29 mouse cellular contexts compared by ENCODE assay signal in genomic region chr10:95843878-95844277, GRCm38 (mm10). TPM values are rescaled to one million over a fixed set of nuclear protein-coding genes. Genes with fewer than 3 reads are reported as not detected.
"Had no signal": no experiment of that assay in that cellular context is flagged by ENCODE, and none has a peak within 500 bp of the region (broad histone marks: within the 10 kb centered on the region; RNA-seq: fewer than 3 reads in every experiment).

No protein-coding gene starts in this region.

- H3K4me3 ChIP-seq: kidney, embryonic 15.5 days; limb, embryonic 12.5 days; limb, embryonic 15.5 days; liver, embryonic 12.5 days; liver, embryonic 15.5 days; megakaryocyte, embryonic 14.5 days; midbrain, embryonic 10.5 days; midbrain, embryonic 15.5 days had no signal

- ATAC-seq: intestine, postnatal 0 days; liver, embryonic 12.5 days; midbrain, embryonic 15.5 days had no signal

- DNase-seq: kidney, adult 8-10 months; kidney, postnatal 14 days; kidney, postnatal 4 days; left cerebral cortex, postnatal 4 days; lung, adult 2 months; lung, postnatal 14 days; lung, postnatal 4 days; right cerebral cortex, adult 18-20 months; right cerebral cortex, postnatal 25 days; spleen, adult 18-20 months; thymus, adult 18-20 months; thymus, postnatal 14 days; thymus, postnatal 4 days had no signal

- H3K4me1 ChIP-seq: limb, embryonic 12.5 days; liver, embryonic 12.5 days; megakaryocyte, embryonic 14.5 days; midbrain, embryonic 15.5 days had no signal

- H3K9ac ChIP-seq: kidney, embryonic 15.5 days; limb, embryonic 12.5 days; limb, embryonic 15.5 days; liver, embryonic 12.5 days; liver, embryonic 15.5 days; midbrain, embryonic 15.5 days had no signal

- H3K27me3 ChIP-seq: kidney, embryonic 15.5 days; limb, embryonic 12.5 days; limb, embryonic 15.5 days; liver, embryonic 12.5 days; liver, embryonic 15.5 days; megakaryocyte, embryonic 14.5 days; midbrain, embryonic 15.5 days had no signal

- H3K9me3 ChIP-seq: kidney, embryonic 15.5 days; limb, embryonic 12.5 days; limb, embryonic 15.5 days; liver, embryonic 12.5 days; liver, embryonic 15.5 days; megakaryocyte, embryonic 14.5 days; midbrain, embryonic 10.5 days; midbrain, embryonic 15.5 days had no signal

- H3K4me2 ChIP-seq: kidney, embryonic 15.5 days; limb, embryonic 12.5 days; limb, embryonic 15.5 days; liver, embryonic 12.5 days; liver, embryonic 15.5 days; midbrain, embryonic 15.5 days had no signal

- H3K36me3 ChIP-seq: kidney, embryonic 15.5 days; limb, embryonic 12.5 days; limb, embryonic 15.5 days; liver, embryonic 12.5 days; liver, embryonic 15.5 days; midbrain, embryonic 10.5 days; midbrain, embryonic 15.5 days had no signal

- H3K27ac ChIP-seq: kidney, embryonic 15.5 days; limb, embryonic 12.5 days; limb, embryonic 15.5 days; liver, embryonic 12.5 days; liver, embryonic 15.5 days; midbrain, embryonic 10.5 days; midbrain, embryonic 15.5 days had no signal

RNA-seq across cellular contexts. Expression of gene Gm33543, which starts 1.1 kb away (rescaled TPM):
- total RNA-seq: layer of hippocampus, postnatal 14 days; left cerebral cortex, postnatal 14 days; left cerebral cortex, postnatal 4 days had no signal
- polyA plus RNA-seq: intestine, postnatal 0 days; limb, embryonic 12.5 days; limb, embryonic 15.5 days; liver, embryonic 12.5 days; lung, embryonic 16.5 days; midbrain, embryonic 10.5 days; midbrain, embryonic 15.5 days; neural tube, embryonic 11.5 days; neural tube, embryonic 14.5 days; stomach, embryonic 16.5 days; testis, adult 2 months had no signal
